Mouse (Mus musculus) testis, adult 2 months (tissue): ENCODE measurements around the gene Ccdc13.

Experiments
- CTCF ChIP-seq: fragments of 200-500 bp; IDR thresholded peaks from 2 replicates; pipeline ENCODE4 v1.5.1; 2012; ENCODE audit warnings: low read depth, mild to moderate bottlenecking, inconsistent platforms, low read length, moderate library complexity; ENCODE audit not compliant: control insufficient read depth, insufficient read depth, insufficient replicate concordance
- POLR2A ChIP-seq: fragments of 200-500 bp; IDR thresholded peaks from 2 replicates; pipeline ENCODE4 v1.6.1; 2012; ENCODE audit warnings: low read depth, mild to moderate bottlenecking, inconsistent platforms, low read length, moderate library complexity; ENCODE audit not compliant: control insufficient read depth

DNA sequence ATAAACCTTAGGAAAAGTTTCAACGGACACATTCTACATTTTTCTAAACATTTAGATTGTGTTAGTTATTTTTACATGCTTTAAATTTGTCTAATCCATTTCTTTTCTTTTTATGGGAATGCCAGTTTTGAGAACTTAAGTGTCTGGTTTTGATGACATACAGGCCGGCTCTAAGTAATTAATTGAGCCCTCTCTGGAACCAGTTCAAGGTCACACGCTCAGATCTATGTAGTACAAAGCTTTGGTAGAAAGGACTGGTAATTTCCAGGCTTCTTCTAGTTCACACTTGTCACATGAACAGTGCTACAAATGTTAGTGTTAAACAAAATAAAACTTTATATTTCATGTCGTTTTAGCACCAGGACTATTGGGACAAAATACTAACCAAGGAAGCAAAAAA lies 25.6 kb upstream of the Ccdc13 start:
- TF ChIP-seq CTCF (no peak), POLR2A (no peak)
